Mouse (Mus musculus) layer of hippocampus, adult 18-20 months (tissue): ENCODE data around the gene Cog4. TPM values are rescaled to one million over a fixed set of nuclear protein-coding genes. Genes with fewer than 3 reads are reported as not detected.
"Not testable (repeated sequence)": the region's sequence is repeated elsewhere in the genome, so short reads cannot be mapped to it uniquely, and the experiment has no call there.

Source experiments
- DNase-seq, 2 experiments: peaks; one replicate each; pipeline ENCODE4 v3.0.0; 2022; ENCODE audit warnings: low spot score in 2 of 2
- total RNA-seq, 2 experiments: library from RNA; stranded (reverse); gene quantifications; 2 replicates each; pipeline ENCODE4 v1.2.3; 2021

Cog4 gene
- total RNA-seq, 2 experiments from 2014 or later = 60.9 to 61.3 TPM

- peak; percentile 50 to 82 for DNase-seq
These were observed 42.0 kb downstream of the Cog4 start for GRCm38 (mm10) chr8:110888441-110888840.

- no peak for DNase-seq
These were observed 42.5 kb downstream of the Cog4 start for GRCm38 (mm10) chr8:110888860-110889259.

- no peak for DNase-seq
These were observed 43.6 kb downstream of the Cog4 start for GRCm38 (mm10) chr8:110889904-110890470.

- no peak for DNase-seq
These were observed 45.6 kb downstream of the Cog4 start for GRCm38 (mm10) chr8:110892040-110892439.

- DNase-seq = no peak
These were observed 46.5 kb downstream of the Cog4 start for GRCm38 (mm10) chr8:110892913-110893312.

- no peak for DNase-seq
These were observed 48.5 kb downstream of the Cog4 start for GRCm38 (mm10) chr8:110894851-110895250.

GRCm38 (mm10) chr8:110895254-110895653, 48.9 kb downstream of the Cog4 start:
- no peak for DNase-seq

DNA sequence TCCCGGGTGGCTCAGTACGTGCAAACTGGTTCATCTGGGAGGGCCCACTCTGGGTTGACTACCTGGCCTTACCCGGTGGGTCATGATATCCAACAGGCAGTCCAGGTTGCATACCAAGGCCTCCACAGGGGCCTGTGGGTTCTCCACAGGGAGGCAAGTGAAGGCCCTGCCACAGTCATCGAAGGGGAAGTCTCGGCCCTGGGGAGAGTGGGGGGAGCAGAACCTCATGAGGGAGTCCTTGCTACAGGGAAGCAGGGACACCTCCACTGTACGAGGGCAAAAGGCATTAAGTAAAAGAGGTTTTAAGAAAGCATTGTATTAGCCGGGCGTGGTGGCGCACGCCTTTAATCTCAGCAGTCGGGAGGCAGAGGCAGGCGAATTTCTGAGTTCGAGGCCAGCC, 49.4 kb downstream of the Cog4 start:
- no peak for DNase-seq

GRCm38 (mm10) chr8:110897495-110897894, 51.1 kb downstream of the Cog4 start:
- no peak for DNase-seq

GRCm38 (mm10) chr8:110901056-110901455, 54.7 kb downstream of the Cog4 start:
- DNase-seq = no peak

DNA sequence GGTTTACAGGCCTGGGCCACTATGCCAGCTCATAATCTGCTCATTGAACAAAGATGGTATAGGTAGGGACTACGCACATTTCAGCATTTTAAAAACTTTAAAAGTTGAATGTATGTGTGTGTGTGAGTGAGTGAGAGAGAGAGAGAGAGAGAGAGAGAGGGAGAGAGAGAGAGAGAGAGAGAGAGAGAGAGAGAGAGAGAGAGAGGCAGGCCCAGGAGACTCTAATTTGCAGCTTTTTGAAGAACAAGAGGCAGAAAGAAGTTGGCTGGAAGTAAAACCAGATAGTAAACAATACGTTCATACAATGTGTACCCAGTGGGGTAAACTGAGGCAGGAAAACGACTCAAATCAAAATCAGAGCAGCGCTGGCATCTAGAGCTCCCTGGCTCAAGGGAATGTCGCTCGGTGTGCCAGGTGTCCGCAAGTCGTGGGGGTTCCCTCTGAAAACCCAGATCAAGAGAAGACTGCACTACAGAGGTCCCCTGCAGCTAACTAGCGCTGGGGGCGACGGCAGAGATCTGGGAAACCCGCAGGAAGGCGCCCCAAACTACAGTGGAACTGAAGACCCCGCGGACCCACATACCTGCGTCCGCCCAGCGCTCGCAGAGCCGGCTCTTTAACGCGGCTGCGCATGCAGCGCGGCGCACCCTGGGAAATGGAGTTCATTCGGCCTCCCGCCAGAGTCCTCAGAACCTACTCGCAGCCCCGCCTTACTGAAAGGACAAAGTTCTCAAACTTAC, 55.6 kb downstream of the Cog4 start, which contains the start of gene Fuk:
TSS of gene Fuk (minus strand) at position 650 of the 740 bp plus-strand sequence.
- DNase-seq = peak; percentile 77 to 86

- no peak for DNase-seq
These were observed 56.2 kb downstream of the Cog4 start for GRCm38 (mm10) chr8:110902579-110902965.

GRCm38 (mm10) chr8:110905404-110905803, 59.0 kb downstream of the Cog4 start:
- peak in 1 of 2 experiments; percentile 54 for DNase-seq

DNA sequence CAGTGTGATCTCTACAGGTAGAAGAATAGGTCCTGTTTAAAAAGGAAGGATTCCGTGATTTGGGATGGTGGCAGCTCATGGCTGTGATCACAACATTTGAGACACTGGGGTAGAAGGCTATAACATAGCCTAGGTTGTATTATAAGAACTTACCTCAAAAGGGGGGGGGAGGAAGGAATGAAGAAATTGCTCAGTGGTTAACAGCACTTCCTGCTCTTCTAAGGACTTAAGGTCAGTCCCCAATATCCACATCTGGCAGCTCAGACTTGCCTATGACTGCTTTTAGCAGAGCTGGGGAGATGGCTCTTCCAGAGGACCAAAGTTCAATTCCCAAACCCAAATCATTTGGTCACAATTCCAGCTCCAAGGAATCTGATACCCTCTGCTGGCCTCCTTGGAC, 60.3 kb downstream of the Cog4 start:
- no peak for DNase-seq

DNA sequence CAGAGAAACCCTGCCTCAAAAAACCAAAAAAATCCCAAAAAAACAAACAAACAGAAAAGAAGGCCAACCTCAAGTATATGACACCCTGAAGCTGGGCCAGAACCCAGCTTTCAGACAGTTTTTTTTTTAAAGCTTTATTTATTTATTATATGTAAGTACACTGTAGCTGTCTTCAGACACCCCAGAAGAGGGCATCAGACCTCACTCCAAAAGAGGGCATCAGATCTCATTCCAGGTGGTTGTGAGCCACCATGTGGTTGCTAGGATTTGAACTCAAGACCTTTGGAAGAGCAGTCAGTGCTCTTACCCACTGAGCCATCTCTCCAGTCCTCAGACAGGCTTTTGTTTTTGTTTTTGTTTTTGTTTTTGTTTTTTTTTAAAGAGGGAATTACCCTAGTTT, 63.5 kb downstream of the Cog4 start:
- not testable (repeated sequence) for DNase-seq

GRCm38 (mm10) chr8:110911576-110912570, 65.5 kb downstream of the Cog4 start:
- DNase-seq = no peak

DNA sequence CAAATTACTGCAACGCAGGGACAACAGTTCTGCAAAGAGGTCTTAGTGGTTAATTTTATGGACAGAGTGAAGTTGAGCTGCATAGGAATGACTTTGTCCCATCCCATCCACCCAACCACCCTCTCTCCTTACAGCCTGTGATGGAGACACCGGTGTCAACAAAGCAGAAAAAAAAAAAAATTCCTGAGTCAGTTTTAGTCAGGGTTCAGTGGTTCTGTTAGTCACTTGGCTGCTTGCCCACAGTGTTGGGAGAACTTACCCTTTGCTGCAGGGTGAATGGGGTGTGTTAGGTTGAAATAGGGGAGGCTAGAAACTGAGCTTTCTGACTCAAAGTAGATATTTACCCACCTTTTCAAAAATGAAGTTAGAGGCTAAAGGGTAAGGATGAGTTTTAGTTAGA, 71.0 kb downstream of the Cog4 start:
- DNase-seq = no peak

DNA sequence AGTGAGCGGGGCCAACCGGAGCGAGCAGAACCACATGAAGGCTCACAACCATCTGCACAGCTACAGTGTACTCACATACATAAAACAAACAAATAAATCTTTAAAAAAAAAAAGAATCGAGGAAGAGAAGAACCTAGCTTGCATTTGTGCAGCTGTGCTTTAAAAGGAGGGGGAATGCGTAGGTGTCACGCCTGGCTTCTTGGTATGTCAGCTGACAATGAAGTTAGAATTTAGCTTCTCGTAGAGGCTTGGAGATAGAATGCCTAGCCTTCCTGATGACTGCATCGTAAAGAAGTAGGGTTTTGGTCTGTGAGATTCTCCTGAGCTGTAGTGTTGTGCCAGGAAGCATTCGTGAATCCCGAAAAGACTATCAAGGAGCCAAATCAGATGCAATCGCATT, 71.6 kb downstream of the Cog4 start:
- no peak for DNase-seq

DNA sequence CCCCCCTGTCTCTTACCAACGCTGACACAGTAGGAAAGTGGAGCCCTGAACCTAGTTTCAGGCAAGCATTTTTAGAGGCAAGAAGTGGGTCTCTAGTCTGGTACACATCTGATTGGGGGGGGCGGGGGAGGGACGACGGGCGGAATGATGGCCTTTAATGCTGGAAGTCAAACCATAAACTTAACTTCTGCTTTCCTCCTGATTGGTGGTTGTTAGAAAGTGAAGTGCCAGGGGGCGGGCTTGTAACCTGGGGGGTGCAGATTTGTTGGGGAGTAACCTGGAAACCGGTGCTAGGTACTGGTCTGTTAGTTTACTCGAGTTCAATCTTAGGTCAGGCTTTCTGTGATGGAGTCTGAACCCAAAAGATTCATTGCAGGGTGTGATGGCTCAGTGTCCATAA, 72.1 kb downstream of the Cog4 start:
- DNase-seq = no peak

DNA sequence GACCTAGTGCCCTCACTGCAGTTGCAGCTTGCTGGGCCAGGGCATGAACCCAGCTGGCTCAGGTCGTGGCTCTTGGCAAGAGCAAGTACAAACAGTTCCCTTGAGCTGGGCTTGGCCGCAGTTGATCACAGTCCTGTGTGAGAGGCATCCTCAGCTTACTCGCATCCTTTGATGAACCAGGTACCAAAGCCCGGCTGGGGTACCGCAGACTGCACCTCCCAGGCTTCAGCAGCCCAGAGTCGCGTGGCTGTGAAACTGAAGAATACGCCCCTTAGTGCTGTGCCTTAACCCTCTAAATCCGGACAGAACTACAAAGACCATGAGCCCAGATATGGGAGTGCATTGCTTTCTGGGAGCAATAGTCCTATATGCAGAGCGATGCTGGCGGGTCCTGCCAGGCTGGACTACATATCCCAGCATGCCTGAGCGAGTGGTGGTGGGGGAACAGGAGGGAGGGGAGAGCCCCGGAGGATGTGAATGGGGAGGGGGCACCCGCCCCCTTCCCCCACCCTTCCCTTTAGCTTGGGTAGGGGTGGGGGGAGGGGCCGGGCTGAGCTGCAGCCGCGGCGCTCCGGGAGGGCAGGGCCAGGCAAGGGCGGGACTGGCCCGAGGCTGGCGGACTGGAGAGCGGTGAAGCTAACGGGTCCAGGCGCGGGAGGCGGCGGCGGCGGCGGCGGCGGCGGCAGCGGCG, 73.1 kb downstream of the Cog4 start, which contains the start of gene St3gal2:
TSS of gene St3gal2 (plus strand) at position 582 of the 691 bp plus-strand sequence.
- DNase-seq = peak; percentile 91 to 96
